Mouse (Mus musculus) stomach, embryonic 14.5 days (tissue): ENCODE measurements around the gene Atp6v0e. TPM values are rescaled to one million over a fixed set of nuclear protein-coding genes. Genes with fewer than 3 reads are reported as not detected.

ENCODE experiments used
- ATAC-seq: fragments of 200-750 bp; cut with Nextera tagmentation; 2 replicates; pipeline ENCODE4 v1.8.0; 2017; ENCODE audit warnings: low read depth, moderate TSS enrichment; ENCODE audit not compliant: insufficient number of reproducible peaks, insufficient read depth, low FRiP score
- H3K27ac ChIP-seq: fragments of 300-500 bp; sonication (generic); 2 replicates; pipeline ENCODE4 v1.5.1; 2014; ENCODE audit warnings: mild to moderate bottlenecking, low read length, moderate library complexity, mixed read lengths
- H3K27me3 ChIP-seq: fragments of 300-500 bp; sonication (generic); 2 replicates; pipeline ENCODE4 v1.6.1; 2014; ENCODE audit warnings: low read length, control low read depth, mixed read lengths; ENCODE audit not compliant: control insufficient read depth, insufficient read depth
- H3K36me3 ChIP-seq: fragments of 300-500 bp; sonication (generic); 2 replicates; pipeline ENCODE4 v1.6.1; 2014; ENCODE audit warnings: mild to moderate bottlenecking, control low read depth, low read length, moderate library complexity, mixed read lengths; ENCODE audit not compliant: control insufficient read depth, insufficient read depth
- H3K4me1 ChIP-seq: fragments of 300-500 bp; sonication (generic); 2 replicates; pipeline ENCODE4 v1.6.1; 2014; ENCODE audit warnings: low read length, control low read depth, mixed read lengths; ENCODE audit not compliant: control insufficient read depth, insufficient read depth
- H3K4me2 ChIP-seq: fragments of 300-500 bp; sonication (generic); replicated peaks from 2 replicates; pipeline ENCODE4 v1.6.1; 2014; ENCODE audit warnings: low read depth, low read length, control low read depth
- H3K4me3 ChIP-seq: fragments of 300-500 bp; sonication (generic); 2 replicates; pipeline ENCODE4 v1.5.1; 2014; ENCODE audit warnings: low read depth, low read length, control low read depth
- H3K9ac ChIP-seq: fragments of 300-500 bp; sonication (generic); replicated peaks from 2 replicates; pipeline ENCODE4 v1.6.1; 2014; ENCODE audit warnings: low read depth, mild to moderate bottlenecking, control low read depth, low read length, moderate library complexity, mixed read lengths
- H3K9me3 ChIP-seq: fragments of 300-500 bp; sonication (generic); 2 replicates; pipeline ENCODE4 v1.6.1; 2016; ENCODE audit warnings: low read depth, low read length, control low read depth; ENCODE audit not compliant: control insufficient read depth
- WGBS: fragments of 180-500 bp; shearing (Covaris S2); extraction: QIAGEN DNeasy Blood & Tissue Kit; methylation state at CpG from one replicate; pipeline ENCODE4 v1.1.7; 2014; 5-methylcytosine and 5-hydroxymethylcytosine counted together
- polyA plus RNA-seq: library from polyadenylated mRNA; unstranded; fragments of >200 nt; fragmentation: Nextera tagmentation; extraction: Ambion mirVana; gene quantifications from 2 replicates; pipeline ENCODE4 v1.2.1, GENCODE M21; 2014

The Atp6v0e gene
- polyA plus RNA-seq, 1 experiment from 2014 or later, result 179 TPM

- Histone ChIP-seq H3K27me3 (no peaks in the 10 kb centered on the region), H3K27ac (no peak overlapping the region), H3K4me2 (no peak overlapping the region), H3K36me3 (no peaks in the 10 kb centered on the region), H3K9ac (no peak overlapping the region), H3K9me3 (no peaks in the 10 kb centered on the region), H3K4me3 (no peak overlapping the region), H3K4me1 (peaks cover 10% of the 10 kb centered on the region; the same call in 1 of the 2 replicates)
- no peak for ATAC-seq
These were observed 45.5 kb downstream of the Atp6v0e start for GRCm38 (mm10) chr17:26708499-26708898.

DNA sequence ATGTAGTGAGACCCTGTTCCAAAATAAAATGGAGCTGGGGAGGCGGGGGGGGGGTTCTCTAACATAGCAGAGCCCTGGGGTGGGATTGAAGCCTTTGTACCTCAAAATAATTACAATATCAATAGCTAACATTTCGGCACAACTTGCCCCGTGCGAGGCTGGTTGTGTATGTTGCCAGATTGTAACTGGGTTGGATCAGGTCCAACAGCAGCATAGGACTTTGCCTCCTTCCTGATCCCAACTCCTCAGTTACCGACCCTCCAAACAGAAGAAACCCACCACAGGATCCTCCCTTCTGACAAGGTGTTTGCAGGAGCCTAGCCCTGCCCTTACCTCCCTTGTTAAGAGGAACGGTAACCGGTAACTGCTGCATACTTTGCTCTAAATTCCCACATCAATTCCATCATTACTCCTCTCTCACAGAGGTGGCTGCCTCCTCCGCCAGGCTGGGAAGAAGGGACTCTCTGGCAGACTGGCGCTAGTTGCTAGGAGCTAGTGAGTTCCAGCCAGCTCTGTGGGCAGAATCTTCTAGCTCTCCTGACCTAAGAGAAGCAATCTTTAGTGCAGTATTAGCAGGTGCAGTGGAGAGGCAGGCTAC, 46.1 kb downstream of the Atp6v0e start:
- no peak for ATAC-seq
- no peaks in the 10 kb centered on the region for H3K27me3 ChIP-seq
- H3K9me3 ChIP-seq, result no peaks in the 10 kb centered on the region
- H3K36me3 ChIP-seq, result no peaks in the 10 kb centered on the region
- no peak overlapping the region for H3K27ac ChIP-seq
- no peak overlapping the region for H3K4me2 ChIP-seq
- H3K4me3 ChIP-seq, result no peak overlapping the region
- H3K9ac ChIP-seq, result no peak overlapping the region
- 51% methylated on average over 9 of the region's 9 CpGs for WGBS
- H3K4me1 ChIP-seq, result peaks cover 10% of the 10 kb centered on the region; the same call in 1 of the 2 replicates

DNA sequence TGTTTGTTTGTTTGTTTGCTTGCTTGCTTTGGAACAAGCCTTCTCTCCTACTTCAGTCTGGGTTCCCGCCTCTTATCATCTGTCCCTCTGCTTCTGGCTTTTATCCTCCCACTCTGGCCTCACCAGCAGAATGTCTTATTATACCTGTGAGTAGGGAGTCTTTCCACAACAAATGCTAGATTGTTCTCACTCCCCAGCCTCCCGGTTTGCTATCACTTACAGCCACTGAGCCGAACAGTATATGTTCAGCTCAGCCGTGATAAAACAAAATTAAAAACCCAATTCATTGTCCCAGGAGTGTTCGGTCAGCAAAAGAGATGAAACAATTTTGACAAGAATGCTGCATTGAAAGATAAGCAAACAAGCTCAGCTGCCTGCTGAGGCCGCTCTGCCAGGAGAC, 47.0 kb downstream of the Atp6v0e start:
- no peak for ATAC-seq
- Histone ChIP-seq H3K9ac (no peak overlapping the region), H3K9me3 (no peaks in the 10 kb centered on the region), H3K27ac (no peak overlapping the region), H3K36me3 (no peaks in the 10 kb centered on the region), H3K4me2 (no peak overlapping the region), H3K27me3 (no peaks in the 10 kb centered on the region), H3K4me1 (peaks cover 16% of the 10 kb centered on the region; the same call in 1 of the 2 replicates), H3K4me3 (no peak overlapping the region)
- WGBS, result 35% methylated on average over 6 of the region's 6 CpGs

DNA sequence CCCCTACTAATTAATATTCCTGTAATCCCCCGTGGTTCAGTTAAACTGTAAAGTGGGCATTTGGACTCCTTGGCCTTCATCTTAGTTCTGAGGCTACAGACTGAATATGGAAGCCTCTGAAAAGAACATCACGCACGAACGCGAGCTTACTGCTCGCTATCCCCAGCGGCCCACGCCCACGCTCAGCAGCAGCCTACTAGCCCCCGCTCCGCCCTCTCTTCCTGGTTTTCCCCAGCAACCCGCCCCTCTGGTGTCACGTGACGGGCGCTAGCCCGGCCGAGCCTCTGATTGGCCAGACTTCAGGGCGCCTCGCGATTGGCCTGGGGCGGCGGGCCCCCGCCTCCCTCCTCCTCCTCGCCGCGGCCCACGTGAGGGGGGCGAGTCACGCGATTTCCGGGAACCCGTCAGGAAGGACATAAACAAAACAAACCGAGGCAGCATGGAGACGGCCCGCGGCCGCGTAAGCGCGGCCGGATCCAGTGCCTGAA, 52.3 kb downstream of the Atp6v0e start, which contains the start of gene Crebrf:
TSS of gene Crebrf (plus strand) at position 380 of the 488 bp plus-strand sequence.
- no peaks in the 10 kb centered on the region for H3K27me3 ChIP-seq
- H3K9ac ChIP-seq, result peak within 1 kb of the TSS; percentile 65
- under 1% methylated on average over 40 of the region's 41 CpGs for WGBS
- H3K36me3 ChIP-seq, result no peaks in the 10 kb centered on the region
- H3K4me3 ChIP-seq, result peak within 1 kb of the TSS; percentile 98
- H3K27ac ChIP-seq, result peak within 1 kb of the TSS; percentile 85
- peak within 1 kb of the TSS; percentile 77 for H3K4me2 ChIP-seq
- H3K9me3 ChIP-seq, result no peaks in the 10 kb centered on the region
- ATAC-seq, result peak; percentile 82
- H3K4me1 ChIP-seq, result peaks cover 6% of the 10 kb centered on the region; the same call in 1 of the 2 replicates

- Histone ChIP-seq H3K9me3 (no peaks in the 10 kb centered on the region), H3K4me3 (peak overlapping the region; percentile 98), H3K4me1 (0 out of 2 replicates have a peak, but pooled peaks cover 6% of the 10 kb centered on the region), H3K27me3 (no peaks in the 10 kb centered on the region), H3K27ac (peak overlapping the region; percentile 85), H3K4me2 (peak overlapping the region; percentile 59), H3K36me3 (no peaks in the 10 kb centered on the region), H3K9ac (peak overlapping the region; percentile 65)
- WGBS, result 2% methylated on average over 71 of the region's 75 CpGs
- ATAC-seq, result peak; percentile 97
These were observed 53.1 kb downstream of the Atp6v0e start for GRCm38 (mm10) chr17:26715916-26716717.

DNA sequence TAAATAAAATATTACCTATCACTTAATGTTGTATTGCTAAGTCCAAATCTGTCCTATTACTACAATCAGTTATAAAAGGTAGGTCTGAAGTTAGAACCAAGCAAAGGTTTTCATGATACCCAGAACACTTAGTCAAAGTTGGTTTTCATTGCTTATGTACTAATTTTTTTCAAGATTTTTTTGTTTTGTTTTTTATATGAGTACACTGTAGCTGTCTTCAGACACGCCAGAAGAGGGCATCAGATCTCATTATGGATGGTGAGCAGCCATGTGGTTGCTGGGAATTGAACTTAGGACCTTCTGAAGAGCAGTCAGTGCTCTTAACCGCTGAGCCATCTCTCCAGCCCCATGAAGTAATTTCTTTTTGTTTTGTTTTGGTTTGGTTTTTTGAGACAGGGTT, 54.8 kb downstream of the Atp6v0e start:
- Histone ChIP-seq H3K4me2 (no peak overlapping the region), H3K27ac (no peak overlapping the region), H3K36me3 (no peaks in the 10 kb centered on the region), H3K27me3 (no peaks in the 10 kb centered on the region), H3K4me1 (0 out of 2 replicates have a peak, but pooled peaks cover 6% of the 10 kb centered on the region), H3K9ac (no peak overlapping the region), H3K9me3 (no peaks in the 10 kb centered on the region), H3K4me3 (no peak overlapping the region)
- WGBS, result 64% methylated on average over 2 of the region's 2 CpGs
- no peak for ATAC-seq

DNA sequence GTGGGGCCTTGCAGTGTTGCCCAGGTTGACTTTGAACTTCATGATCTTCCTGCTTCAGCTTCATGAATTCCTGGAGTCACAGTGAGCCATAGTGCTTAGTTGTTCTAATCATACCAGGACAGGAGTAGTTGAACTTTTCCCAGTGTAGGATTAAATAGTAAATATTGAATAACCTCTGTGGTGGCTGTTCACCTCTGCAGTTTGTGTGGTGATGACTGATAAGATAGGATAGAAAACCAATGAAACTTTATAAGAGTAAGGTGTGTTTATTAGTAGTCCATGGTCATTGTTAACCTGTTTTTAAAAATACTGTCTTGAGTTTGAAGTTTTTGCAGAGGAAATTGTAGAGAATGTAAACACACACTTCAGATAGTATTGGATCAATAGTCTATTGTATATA, 56.4 kb downstream of the Atp6v0e start:
- Histone ChIP-seq H3K4me2 (no peak overlapping the region), H3K27ac (no peak overlapping the region)
- ATAC-seq, result no peak

DNA sequence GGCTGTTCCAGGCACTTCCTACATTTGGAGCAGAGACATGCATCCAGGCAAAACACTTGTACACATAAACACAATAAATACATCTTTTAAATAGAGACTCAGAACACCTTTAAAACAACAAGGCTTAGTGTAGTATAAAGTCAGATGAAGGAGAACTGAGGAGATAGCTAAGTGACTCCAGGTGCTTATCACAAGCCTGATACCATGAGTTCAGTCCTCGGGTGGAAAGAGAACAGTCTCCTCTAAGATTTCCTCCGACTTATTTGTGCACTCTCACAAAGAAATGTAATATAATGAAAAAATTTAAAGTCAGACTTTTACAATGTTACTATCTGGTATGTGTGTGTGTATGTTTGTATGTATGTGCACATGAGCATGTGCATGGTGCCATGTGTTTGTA, 58.8 kb downstream of the Atp6v0e start:
- Histone ChIP-seq H3K4me3 (no peak overlapping the region), H3K27me3 (no peaks in the 10 kb centered on the region), H3K4me2 (no peak overlapping the region), H3K9ac (no peak overlapping the region), H3K36me3 (no peaks in the 10 kb centered on the region), H3K4me1 (peaks cover 6% of the 10 kb centered on the region; the same call in 1 of the 2 replicates), H3K9me3 (no peaks in the 10 kb centered on the region), H3K27ac (no peak overlapping the region)
- WGBS, result 79% methylated on average over 2 of the region's 2 CpGs
- no peak for ATAC-seq

More for the DNA sequence above, 56.4 kb downstream of the Atp6v0e start:
- no peaks in the 10 kb centered on the region for H3K9me3 ChIP-seq
- no peak overlapping the region for H3K9ac ChIP-seq
- H3K36me3 ChIP-seq, result no peaks in the 10 kb centered on the region
- H3K4me3 ChIP-seq, result no peak overlapping the region
- H3K27me3 ChIP-seq, result no peaks in the 10 kb centered on the region
- peaks cover 7% of the 10 kb centered on the region; the same call in 1 of the 2 replicates for H3K4me1 ChIP-seq
